Mouse (Mus musculus) effector memory CD4-positive, alpha-beta T cell, adult 5 months (primary cell): ENCODE measurements around the gene Fam50a. TPM values are rescaled to one million over a fixed set of nuclear protein-coding genes. Genes with fewer than 3 reads are reported as not detected.

Experiments
- polyA plus RNA-seq: library from polyadenylated mRNA; unstranded; fragments of 100-300 nt; shearing (Covaris generic); gene quantifications from one replicate; pipeline ENCODE4 v1.2.1, GENCODE M21; 2017

Gene Fam50a
- polyA plus RNA-seq, result 57.9 TPM

GRCm38 (mm10) chrX:74312540-74313464 is at the start of gene Fam50a:
Gene Fam50a, plus strand, starts transcription at chrX:74313033.

GRCm38 (mm10) chrX:74270062-74270901 is 42.6 kb upstream of the Fam50a start, which contains the start of gene Rpl10:
Gene Rpl10, plus strand, starts transcription at chrX:74270812.

GRCm38 (mm10) chrX:74281732-74282394 is 31.0 kb upstream of the Fam50a start, which contains the start of the genes Taz and Dnase1l1:
Gene Taz, plus strand, starts transcription at chrX:74281912.
Gene Dnase1l1, minus strand, starts transcription at chrX:74282337.

GRCm38 (mm10) chrX:74296538-74297448 is 16.0 kb upstream of the Fam50a start, which contains the start of gene Atp6ap1:
Gene Atp6ap1, plus strand, starts transcription at chrX:74297097.

DNA sequence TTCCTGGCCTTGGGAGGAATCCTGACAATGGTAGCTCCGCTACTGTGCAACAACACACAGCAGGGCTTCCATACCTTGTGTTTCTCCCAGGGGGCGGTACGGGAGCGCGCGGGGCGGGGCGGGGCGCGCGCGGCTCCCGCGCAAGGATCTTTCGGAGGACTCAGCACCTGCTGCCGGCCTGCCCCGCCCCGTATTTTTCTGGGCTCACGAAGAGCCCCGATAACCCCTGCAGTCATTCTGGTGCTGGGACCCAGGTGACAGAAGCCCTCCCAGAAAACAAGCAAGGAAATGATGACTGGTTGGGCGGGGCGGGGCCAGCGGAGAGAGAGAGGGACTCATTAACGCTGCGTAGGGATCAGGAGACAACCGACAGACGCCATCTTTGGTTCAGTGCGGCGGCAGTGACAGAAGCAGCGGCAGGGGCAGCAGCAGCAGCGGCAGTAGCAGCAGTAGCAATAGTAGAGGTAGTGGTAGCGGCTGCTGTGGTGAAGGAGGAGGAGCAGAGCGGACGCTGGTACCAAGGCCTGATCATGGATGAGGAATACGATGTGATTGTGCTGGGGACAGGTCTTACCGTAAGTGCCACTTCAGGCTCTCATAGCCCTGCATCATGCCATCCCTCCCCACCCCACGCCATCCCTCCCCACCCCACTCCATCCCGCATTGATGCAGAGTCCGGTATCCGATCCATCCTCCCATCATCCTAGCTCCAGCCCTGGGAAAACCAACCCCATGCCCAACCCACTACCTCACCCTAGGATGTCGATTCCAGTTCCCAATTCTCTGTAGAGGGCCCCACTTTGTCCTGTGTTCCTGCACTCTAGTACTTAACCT is 7.7 kb upstream of the Fam50a start, which contains the start of gene Gdi1:
Gene Gdi1 (plus strand): TSS at position 132 of the 834 bp plus-strand sequence.

DNA sequence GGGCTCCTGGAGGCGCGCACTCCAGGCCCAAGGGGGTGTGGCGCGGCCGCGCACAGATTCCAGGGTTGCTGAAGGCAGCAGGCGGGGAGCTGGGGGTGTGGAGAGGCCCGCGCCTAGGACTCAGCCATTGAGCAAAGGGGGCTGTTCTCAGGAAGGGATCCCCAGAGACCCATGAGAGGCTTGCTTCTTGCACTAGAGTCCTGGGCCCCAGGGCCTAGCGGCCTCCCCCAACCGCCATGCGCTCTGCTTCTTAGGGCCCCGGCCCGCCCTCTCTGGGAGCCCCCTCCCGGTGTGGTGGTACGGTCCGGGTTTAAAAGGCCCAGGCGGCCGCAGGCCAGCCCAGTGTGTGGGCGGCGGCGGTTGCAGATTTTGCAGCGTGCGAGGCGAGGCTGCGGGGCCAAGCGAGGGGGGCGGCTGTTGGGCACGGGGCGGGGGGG is 15.9 kb downstream of the Fam50a start, which contains the start of gene Plxna3:
Gene Plxna3 (plus strand): TSS at position 342 of the 437 bp plus-strand sequence.

DNA sequence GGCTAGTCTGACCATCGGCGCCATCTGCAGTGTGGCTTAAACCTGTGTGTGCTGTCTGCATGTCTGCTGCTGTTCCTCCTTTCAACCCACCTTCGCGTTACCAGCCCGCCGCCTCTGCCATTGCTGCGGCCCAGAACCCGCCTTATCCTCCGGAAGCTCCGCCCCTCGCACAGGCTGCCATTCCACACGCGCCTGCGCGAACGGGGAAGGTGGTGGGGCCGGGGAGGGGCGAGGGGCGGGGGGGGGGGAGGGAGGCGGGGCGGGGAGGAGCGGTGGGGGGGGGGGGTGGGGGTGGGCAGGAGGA is 40.6 kb downstream of the Fam50a start, which contains the start of gene Lage3:
Gene Lage3 (minus strand): TSS at position 152 of the 304 bp plus-strand sequence.

Other genes starting within 250 kb of the Fam50a start
- not detected for gene Opn1mw, start 185.6 kb upstream of the Fam50a start, polyA plus RNA-seq
- gene Mecp2, start 177.7 kb upstream of the Fam50a start, polyA plus RNA-seq, result 51.2 TPM
- gene Tex28, start 145.2 kb upstream of the Fam50a start, polyA plus RNA-seq, result not detected
- gene Tktl1, start 135.8 kb upstream of the Fam50a start, polyA plus RNA-seq, result 0.25 TPM
- gene Flna, start 63.2 kb upstream of the Fam50a start, polyA plus RNA-seq, result 366 TPM
- gene Emd, start 58.3 kb upstream of the Fam50a start, polyA plus RNA-seq, result 154 TPM
- 119 TPM for gene Rpl10, start 42.2 kb upstream of the Fam50a start, polyA plus RNA-seq
- gene Taz, start 31.1 kb upstream of the Fam50a start, polyA plus RNA-seq, result 104 TPM
- gene Dnase1l1, start 30.7 kb upstream of the Fam50a start, polyA plus RNA-seq, result 18.4 TPM
- gene Atp6ap1, start 15.9 kb upstream of the Fam50a start, polyA plus RNA-seq, result 164 TPM
- gene Gdi1, start 8.0 kb upstream of the Fam50a start, polyA plus RNA-seq, result 216 TPM
- 3.4 TPM for gene Plxna3, start 16.0 kb downstream of the Fam50a start, polyA plus RNA-seq
- gene Lage3, start 40.6 kb downstream of the Fam50a start, polyA plus RNA-seq, result 16.9 TPM
- gene Ubl4a, start 60.2 kb downstream of the Fam50a start, polyA plus RNA-seq, result 32.9 TPM
- gene Slc10a3, start 60.3 kb downstream of the Fam50a start, polyA plus RNA-seq, result 28.0 TPM
- 14.2 TPM for gene Fam3a, start 80.2 kb downstream of the Fam50a start, polyA plus RNA-seq
- 39.7 TPM for gene Ikbkg, start 80.3 kb downstream of the Fam50a start, polyA plus RNA-seq
- gene G6pdx, start 116.2 kb downstream of the Fam50a start, polyA plus RNA-seq, result 44.5 TPM
- not detected for gene Gm6880, start 168.4 kb downstream of the Fam50a start, polyA plus RNA-seq